In genomic region chr6:113603993-113604392, GRCm38 (mm10) we compare ENCODE assay signal across 9 mouse cellular contexts. TPM values are rescaled to one million over a fixed set of nuclear protein-coding genes. Genes with fewer than 3 reads are reported as not detected.
DNase-seq lines count a peak whose midpoint lies in the region; ATAC-seq and TF ChIP-seq lines count a peak whose summit lies in the region.
"Had no signal": no experiment of that assay in that cellular context is flagged by ENCODE, and none has a peak within 500 bp of the region (broad histone marks: within the 10 kb centered on the region; RNA-seq: fewer than 3 reads in every experiment).

No protein-coding gene starts in this region.

- H3ac ChIP-seq in C2C12 (ENCODE audit: control insufficient read depth, insufficient read length, low read depth) = no peak overlapping the region

- DNase-seq in heart, embryonic 10.5 days (ENCODE audit: low spot score) = no peak
- DNase-seq in heart, adult 8-10 months (ENCODE audit: low spot score) = no peak
- no peak for DNase-seq in forebrain, embryonic 11.5 days (ENCODE audit: low spot score)
- no peak for DNase-seq in spleen, adult 12 weeks (ENCODE audit: low spot score)
- DNase-seq in cerebellum, adult 11 months = no peak

- TF ChIP-seq CTCF in C2C12 (IDR thresholded peaks at IDR 0.05; ENCODE audit: control insufficient read depth, insufficient read depth, insufficient read length) = no peak

- H3K79me2 ChIP-seq in C2C12 (ENCODE audit: control insufficient read depth, insufficient read depth) = peaks cover 46% of the 10 kb centered on the region

- H3K27ac ChIP-seq in heart, embryonic 10.5 days = peak overlapping the region; percentile 91
- no peak overlapping the region; the same call in 1 of the 2 replicates for H3K27ac ChIP-seq in forebrain, embryonic 11.5 days (ENCODE audit: low read depth, low read length)
- peak overlapping the region; percentile 77; the same call in 1 of the 2 replicates for H3K27ac ChIP-seq in liver, embryonic 12.5 days

- H3K36me3 ChIP-seq in heart, embryonic 10.5 days = no peaks in the 10 kb centered on the region
- peaks cover 8% of the 10 kb centered on the region for H3K36me3 ChIP-seq in C2C12 (ENCODE audit: control insufficient read depth, insufficient read depth)
- no peaks in the 10 kb centered on the region for H3K36me3 ChIP-seq in forebrain, embryonic 11.5 days (ENCODE audit: control insufficient read depth, insufficient read depth, low read length)
- H3K36me3 ChIP-seq in liver, embryonic 12.5 days = peaks cover 25% of the 10 kb centered on the region

- ATAC-seq in forebrain, embryonic 11.5 days (replicated peaks; ENCODE audit: low FRiP score) = 0 out of 2 replicates have a peak, but pooled peaks have one; percentile 6
- peak; percentile 16 for ATAC-seq in liver, embryonic 12.5 days
- no peak for ATAC-seq in frontal cortex, adult (ENCODE audit: low TSS enrichment)

- 49% methylated on average over 12 of the region's 12 CpGs for WGBS in heart, embryonic 10.5 days
- 50% methylated on average over 12 of the region's 12 CpGs for WGBS in forebrain, embryonic 11.5 days
- 42% methylated on average over 12 of the region's 12 CpGs for WGBS in liver, embryonic 12.5 days (ENCODE audit: insufficient replicate concordance)

- H3K9me3 ChIP-seq in heart, embryonic 10.5 days = no peaks in the 10 kb centered on the region
- no peaks in the 10 kb centered on the region for H3K9me3 ChIP-seq in forebrain, embryonic 11.5 days (ENCODE audit: control insufficient read depth, low read length)
- no peaks in the 10 kb centered on the region for H3K9me3 ChIP-seq in liver, embryonic 12.5 days (replicated peaks)

- H3K27me3 ChIP-seq in heart, embryonic 10.5 days (ENCODE audit: insufficient read depth, poor library complexity, severe bottlenecking) = no peaks in the 10 kb centered on the region
- no peaks in the 10 kb centered on the region for H3K27me3 ChIP-seq in C2C12 (ENCODE audit: control insufficient read depth, insufficient read depth, insufficient read length)
- H3K27me3 ChIP-seq in forebrain, embryonic 11.5 days (ENCODE audit: control insufficient read depth, insufficient read depth, low read length) = no peaks in the 10 kb centered on the region
- H3K27me3 ChIP-seq in liver, embryonic 12.5 days (replicated peaks) = no peaks in the 10 kb centered on the region

- peak overlapping the region; percentile 84 for H3K4me3 ChIP-seq in heart, embryonic 10.5 days
- H3K4me3 ChIP-seq in C2C12 (ENCODE audit: insufficient read depth, poor library complexity, severe bottlenecking) = peak overlapping the region; percentile 84
- H3K4me3 ChIP-seq in forebrain, embryonic 11.5 days (ENCODE audit: low read depth, low read length) = peak overlapping the region; percentile 94
- H3K4me3 ChIP-seq in liver, embryonic 12.5 days = peak overlapping the region; percentile 92

- H3K4me2 ChIP-seq in forebrain, embryonic 11.5 days (ENCODE audit: low read depth, low read length, severe bottlenecking) = peak overlapping the region; percentile 86
- peak overlapping the region; percentile 85 for H3K4me2 ChIP-seq in liver, embryonic 12.5 days

- H3K4me1 ChIP-seq in heart, embryonic 10.5 days = peaks cover 18% of the 10 kb centered on the region
- H3K4me1 ChIP-seq in forebrain, embryonic 11.5 days (replicated peaks; ENCODE audit: control insufficient read depth, insufficient read depth, low read length) = peaks cover 13% of the 10 kb centered on the region; the same call in 1 of the 2 replicates
- peaks cover 41% of the 10 kb centered on the region for H3K4me1 ChIP-seq in liver, embryonic 12.5 days

- H3K9ac ChIP-seq in forebrain, embryonic 11.5 days (ENCODE audit: low read length) = peak overlapping the region; percentile 93; the same call in 1 of the 2 replicates
- peak overlapping the region; percentile 87 for H3K9ac ChIP-seq in liver, embryonic 12.5 days

- peaks cover 40% of the 10 kb centered on the region for H3K79me3 ChIP-seq in C2C12 (ENCODE audit: low read depth)

TF ChIP-seq in C2C12, 6 proteins besides CTCF, POLR2A, EP300 and RAD21:
- no peak for TF ChIP-seq MAX (IDR thresholded peaks at IDR 0.05)
- no peak for TF ChIP-seq MYOD1 (IDR thresholded peaks at IDR 0.05; ENCODE audit: control insufficient read depth, insufficient read length, low read depth)
- TF ChIP-seq FOSL1 (IDR thresholded peaks at IDR 0.05; ENCODE audit: insufficient read depth, low read length, poor library complexity, severe bottlenecking) = no peak
- TF ChIP-seq USF1 (IDR thresholded peaks at IDR 0.05; ENCODE audit: low read depth) = no peak
- no peak for TF ChIP-seq CEBPB (IDR thresholded peaks at IDR 0.05; ENCODE audit: low read depth)
- no peak for TF ChIP-seq MYOG (IDR thresholded peaks at IDR 0.05; ENCODE audit: control insufficient read depth, extremely low read depth, insufficient read length)

RNA-seq across cellular contexts. Expression of gene Brk1, which starts 0.6 kb away (rescaled TPM):
- 170 and 197 TPM in 2 replicates for polyA plus RNA-seq in heart, embryonic 10.5 days (2016; fragmentation: Nextera tagmentation; extraction: Ambion mirVana)
- 10 to 100 TPM; 68.5 to 83.3 (median 75.0) TPM for total RNA-seq in heart, adult 8-10 months (2022)
- polyA plus RNA-seq in C2C12 (2012; fragmentation: generic; extraction: Trizol) = 200 TPM
- polyA plus RNA-seq in forebrain, embryonic 11.5 days (2014; fragmentation: Nextera tagmentation; extraction: Ambion mirVana) = 198 and 200 TPM in 2 replicates
- 106 and 109 TPM in 2 replicates for polyA plus RNA-seq in liver, embryonic 12.5 days (2016; fragmentation: Nextera tagmentation; extraction: Ambion mirVana)

RNA-seq across cellular contexts. Expression of gene Fancd2os, which starts 3.5 kb away (rescaled TPM):
- polyA plus RNA-seq in heart, embryonic 10.5 days (2016; fragmentation: Nextera tagmentation; extraction: Ambion mirVana) = 0.16 and 0.38 TPM in 2 replicates
- not detected for total RNA-seq in heart, adult 8-10 months (2022)
- polyA plus RNA-seq in C2C12 (2012; fragmentation: generic; extraction: Trizol) = 0.07 TPM
- polyA plus RNA-seq in forebrain, embryonic 11.5 days (2014; fragmentation: Nextera tagmentation; extraction: Ambion mirVana) = 0.24 TPM in 1 of 2 replicates, not detected in the other
- 0.10 and 0.11 TPM in 2 replicates for polyA plus RNA-seq in liver, embryonic 12.5 days (2016; fragmentation: Nextera tagmentation; extraction: Ambion mirVana)
- total RNA-seq: gastrocnemius, postnatal 4 days had no signal

RNA-seq across cellular contexts. Expression of gene Vhl, which starts 19.8 kb away (rescaled TPM):
- 32.3 and 34.2 TPM in 2 replicates for polyA plus RNA-seq in heart, embryonic 10.5 days (2016; fragmentation: Nextera tagmentation; extraction: Ambion mirVana)
- total RNA-seq in heart, adult 8-10 months (2022) = 10 to 100 TPM in 1 of 4 experiments, 1 to 10 TPM in 3; 8.4 to 10.7 (median 9.4) TPM
- 13.6 TPM for polyA plus RNA-seq in C2C12 (2012; fragmentation: generic; extraction: Trizol)
- polyA plus RNA-seq in forebrain, embryonic 11.5 days (2014; fragmentation: Nextera tagmentation; extraction: Ambion mirVana) = 63.7 and 64.4 TPM in 2 replicates
- polyA plus RNA-seq in liver, embryonic 12.5 days (2016; fragmentation: Nextera tagmentation; extraction: Ambion mirVana) = 13.9 and 14.8 TPM in 2 replicates

RNA-seq across cellular contexts. Expression of gene Irak2, which starts 34.3 kb away (rescaled TPM):
- 12.5 TPM in 2 replicates for polyA plus RNA-seq in heart, embryonic 10.5 days (2016; fragmentation: Nextera tagmentation; extraction: Ambion mirVana)
- total RNA-seq in heart, adult 8-10 months (2022) = 10 to 100 TPM in 2 of 4 experiments, 1 to 10 TPM in 2; 8.1 to 13.5 (median 10.6) TPM
- 45.9 TPM for polyA plus RNA-seq in C2C12 (2012; fragmentation: generic; extraction: Trizol)
- 1.6 and 2.1 TPM in 2 replicates for polyA plus RNA-seq in forebrain, embryonic 11.5 days (2014; fragmentation: Nextera tagmentation; extraction: Ambion mirVana)
- 17.2 and 17.9 TPM in 2 replicates for polyA plus RNA-seq in liver, embryonic 12.5 days (2016; fragmentation: Nextera tagmentation; extraction: Ambion mirVana)
